Mouse (Mus musculus) gastrocnemius, postnatal 25 days (tissue): ENCODE data around the gene Tent5c. TPM values are rescaled to one million over a fixed set of nuclear protein-coding genes. Genes with fewer than 3 reads are reported as not detected.
"Not testable (repeated sequence)": the region's sequence is repeated elsewhere in the genome, so short reads cannot be mapped to it uniquely, and the experiment has no call there.

Experiments used
- DNase-seq: peaks from one replicate; pipeline ENCODE4 v3.0.0; 2022
- total RNA-seq, 2 experiments: library from RNA; stranded (reverse); gene quantifications; 1 replicate in 1 of 2; 2 replicates in 1 of 2; pipeline ENCODE4 v1.2.3; 2021

The Tent5c gene
- total RNA-seq, 2 experiments from 2014 or later: 3.3 to 6.1 TPM

- DNase-seq: no peak
These were observed 50.0 kb downstream of the Tent5c start for GRCm38 (mm10) chr3:100439088-100439487.

- DNase-seq: no peak
These were observed 50.6 kb downstream of the Tent5c start for GRCm38 (mm10) chr3:100438461-100439002.

- no peak for DNase-seq
These were observed 52.4 kb downstream of the Tent5c start for GRCm38 (mm10) chr3:100436756-100437155.

GRCm38 (mm10) chr3:100431705-100432104, 57.4 kb downstream of the Tent5c start:
- no peak for DNase-seq

- no peak for DNase-seq
These were observed 58.4 kb downstream of the Tent5c start for GRCm38 (mm10) chr3:100430731-100431130.

- DNase-seq: no peak
These were observed 59.0 kb downstream of the Tent5c start for GRCm38 (mm10) chr3:100430101-100430500.

- DNase-seq: no peak
These were observed 59.5 kb downstream of the Tent5c start for GRCm38 (mm10) chr3:100429667-100430066.

GRCm38 (mm10) chr3:100427548-100427947, 61.6 kb downstream of the Tent5c start:
- DNase-seq: no peak

GRCm38 (mm10) chr3:100422392-100423167, 66.5 kb downstream of the Tent5c start:
- no peak for DNase-seq

- no peak for DNase-seq
These were observed 67.8 kb downstream of the Tent5c start for GRCm38 (mm10) chr3:100421354-100421753.

- DNase-seq: no peak
These were observed 68.5 kb downstream of the Tent5c start for GRCm38 (mm10) chr3:100420691-100421056.

GRCm38 (mm10) chr3:100419962-100420690, 69.0 kb downstream of the Tent5c start:
- DNase-seq: no peak

GRCm38 (mm10) chr3:100418387-100418786, 70.7 kb downstream of the Tent5c start:
- no peak for DNase-seq

- no peak for DNase-seq
These were observed 71.3 kb downstream of the Tent5c start for GRCm38 (mm10) chr3:100417772-100418311.

GRCm38 (mm10) chr3:100415671-100416070, 73.5 kb downstream of the Tent5c start:
- no peak for DNase-seq

GRCm38 (mm10) chr3:100413586-100413985, 75.5 kb downstream of the Tent5c start:
- DNase-seq: not testable (repeated sequence)

GRCm38 (mm10) chr3:100411945-100412344, 77.2 kb downstream of the Tent5c start:
- no peak for DNase-seq

GRCm38 (mm10) chr3:100409280-100409679, 79.8 kb downstream of the Tent5c start:
- DNase-seq: no peak

GRCm38 (mm10) chr3:100408351-100409043, 80.6 kb downstream of the Tent5c start:
- DNase-seq: no peak

GRCm38 (mm10) chr3:100402656-100403055, 86.5 kb downstream of the Tent5c start:
- no peak for DNase-seq
